Comparison of ENCODE assay signal across 7 mouse cellular contexts in the genomic region with DNA sequence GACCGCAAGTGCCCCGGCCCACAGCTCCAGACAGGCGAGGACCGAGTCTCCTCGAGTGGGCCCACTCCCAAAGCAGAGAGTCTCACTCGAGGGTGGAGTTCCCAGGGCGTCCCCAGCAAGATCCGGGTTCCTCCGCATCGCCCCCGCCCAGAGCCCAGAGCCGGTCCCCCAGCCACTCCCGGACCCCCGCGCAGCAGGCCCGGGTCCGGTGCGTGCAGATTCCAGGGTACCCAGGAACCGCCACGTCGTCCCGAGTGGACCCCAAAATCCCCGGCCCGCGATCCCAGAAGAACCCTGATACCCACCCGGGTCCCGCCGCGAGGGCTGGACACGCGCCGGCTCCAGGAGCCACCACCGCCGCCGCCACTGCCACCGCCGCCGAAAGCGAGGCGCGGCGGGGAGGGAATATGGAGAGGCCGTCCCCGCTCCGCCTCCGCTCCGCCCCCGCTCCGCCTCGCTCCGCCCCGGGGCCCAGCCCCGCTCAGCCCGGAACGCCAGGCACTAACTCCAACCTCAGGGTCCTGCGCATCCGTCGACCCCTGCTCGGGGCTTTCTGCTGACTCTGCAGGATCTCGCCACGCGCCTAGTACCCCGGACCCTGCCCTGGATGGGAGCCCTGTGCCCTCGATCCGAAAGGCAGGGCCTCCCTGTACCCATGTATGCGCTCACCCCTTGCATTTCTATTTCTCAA. TPM values are rescaled to one million over a fixed set of nuclear protein-coding genes. Genes with fewer than 3 reads are reported as not detected.
DNase-seq lines count a peak whose midpoint lies in the region; ATAC-seq lines count a peak whose summit lies in the region.

A gene (minus strand): TSS at position 409 of the 691 bp plus-strand sequence.
A gene (plus strand): TSS at position 482 of the 691 bp plus-strand sequence.

- H3K36me3 ChIP-seq in forebrain, embryonic 14.5 days (ENCODE audit: control insufficient read depth, insufficient read depth, low read length): no peaks in the 10 kb centered on the region
- peaks cover 35% of the 10 kb centered on the region for H3K36me3 ChIP-seq in hindbrain, embryonic 10.5 days

- WGBS in forebrain, embryonic 14.5 days: under 1% methylated on average over 39 of the region's 66 CpGs
- whole genome bisulfite sequencing in hindbrain, embryonic 10.5 days: under 1% methylated on average over 66 of the region's 66 CpGs

- H3K9me3 ChIP-seq in forebrain, embryonic 14.5 days (replicated peaks; ENCODE audit: control insufficient read depth, low read length): no peaks in the 10 kb centered on the region
- H3K9me3 ChIP-seq in hindbrain, embryonic 10.5 days: no peaks in the 10 kb centered on the region

- peak; percentile 85 for DNase-seq in Muller cell, postnatal 12 days (ENCODE audit: inconsistent ontology term)
- DNase-seq in forebrain, embryonic 14.5 days (ENCODE audit: low spot score): peak; percentile 84
- peak; percentile 86 for DNase-seq in hindbrain, embryonic 10.5 days (ENCODE audit: low spot score)
- DNase-seq in layer of hippocampus, postnatal 14 days (ENCODE audit: low spot score in 2 of 2): peak; percentile 50 to 61
- peak; percentile 81 to 83 for DNase-seq in lung, postnatal 4 days
- peak; percentile 71 to 81 for DNase-seq in right cerebral cortex, postnatal 10 days (ENCODE audit: low spot score in 2 of 2)

- 0 out of 2 replicates have a peak, but pooled peaks cover 3% of the 10 kb centered on the region for H3K4me1 ChIP-seq in brown adipose tissue, adult 24 weeks (ENCODE audit: control insufficient read depth, insufficient read depth, insufficient read length, low read length)
- peaks cover 43% of the 10 kb centered on the region for H3K4me1 ChIP-seq in forebrain, embryonic 14.5 days (ENCODE audit: control insufficient read depth, insufficient read depth, low read length)
- H3K4me1 ChIP-seq in hindbrain, embryonic 10.5 days (replicated peaks): peaks cover 74% of the 10 kb centered on the region

- H3K27ac ChIP-seq in brown adipose tissue, adult 24 weeks (replicated peaks; ENCODE audit: low read depth, low read length): no peak within 1 kb of the TSS
- peak within 1 kb of the TSS; percentile 74; the same call in 1 of the 2 replicates for H3K27ac ChIP-seq in forebrain, embryonic 14.5 days (ENCODE audit: low read depth, low read length)
- peak within 1 kb of the TSS; percentile 94 for H3K27ac ChIP-seq in hindbrain, embryonic 10.5 days

- peak; percentile 93 for ATAC-seq in forebrain, embryonic 14.5 days

- peak within 1 kb of the TSS; percentile 91 for H3K9ac ChIP-seq in forebrain, embryonic 14.5 days (ENCODE audit: low read length)

- peak within 1 kb of the TSS; percentile 71 for H3K4me3 ChIP-seq in brown adipose tissue, adult 24 weeks (ENCODE audit: insufficient read depth, low read depth, low read length)
- H3K4me3 ChIP-seq in forebrain, embryonic 14.5 days (ENCODE audit: low read depth, low read length): peak within 1 kb of the TSS; percentile 70
- peak within 1 kb of the TSS; percentile 92 for H3K4me3 ChIP-seq in hindbrain, embryonic 10.5 days

- H3K4me2 ChIP-seq in forebrain, embryonic 14.5 days (ENCODE audit: low read length): peak within 1 kb of the TSS; percentile 100

- H3K27me3 ChIP-seq in forebrain, embryonic 14.5 days (replicated peaks; ENCODE audit: control insufficient read depth, insufficient read depth, low read length): no peaks in the 10 kb centered on the region
- H3K27me3 ChIP-seq in hindbrain, embryonic 10.5 days (ENCODE audit: insufficient read depth, poor library complexity, severe bottlenecking): no peaks in the 10 kb centered on the region

RNA-seq across cellular contexts. Expression of the first gene that starts in this region (rescaled TPM):
- polyA plus RNA-seq in brown adipose tissue, adult 24 weeks (2012; ENCODE audit: insufficient read depth, insufficient read length, missing spikeins): 3.3 and 4.4 TPM in 2 replicates
- polyA plus RNA-seq in forebrain, embryonic 14.5 days (2014; fragmentation: Nextera tagmentation; extraction: Ambion mirVana): 24.6 and 35.8 TPM in 2 replicates
- 29.5 and 37.9 TPM in 2 replicates for polyA plus RNA-seq in hindbrain, embryonic 10.5 days (2016; fragmentation: Nextera tagmentation; extraction: Ambion mirVana)
- total RNA-seq in layer of hippocampus, postnatal 14 days (2021): 10 to 100 TPM; 79.7 to 81.0 TPM

RNA-seq across cellular contexts. Expression of the second gene that starts in this region (rescaled TPM):
- polyA plus RNA-seq in brown adipose tissue, adult 24 weeks (2012; ENCODE audit: insufficient read depth, insufficient read length, missing spikeins): not detected in 2 replicates
- polyA plus RNA-seq in forebrain, embryonic 14.5 days (2014; fragmentation: Nextera tagmentation; extraction: Ambion mirVana): 11.0 and 12.5 TPM in 2 replicates
- 20.0 and 21.3 TPM in 2 replicates for polyA plus RNA-seq in hindbrain, embryonic 10.5 days (2016; fragmentation: Nextera tagmentation; extraction: Ambion mirVana)
- total RNA-seq in layer of hippocampus, postnatal 14 days (2021): 1 to 10 TPM; 3.3 to 5.1 TPM

Comparison
In these comparisons a context has a peak if more than half of its experiments do, and no peak if none do; other contexts are left out.
1. RNA of the second gene that starts in this region (polyA plus RNA-seq): 20.0 to 21.3 TPM in hindbrain, embryonic 10.5 days and 11.0 to 12.5 TPM in forebrain, embryonic 14.5 days; not detected in brown adipose tissue, adult 24 weeks; every median in the first group is over 10 times any median in the second.
2. Peak in every context shown above with its lines, with median percentiles within 50 percentile points of each other: DNase-seq and H3K4me3 ChIP-seq.